Comparison of ENCODE assay signal across 8 mouse cellular contexts in genomic region chr19:7019191-7019590, GRCm38 (mm10). TPM values are rescaled to one million over a fixed set of nuclear protein-coding genes. Genes with fewer than 3 reads are reported as not detected.
DNase-seq lines count a peak whose midpoint lies in the region; ATAC-seq and TF ChIP-seq lines count a peak whose summit lies in the region.

TSS of gene Fermt3 (minus strand) at chr19:7019469.

- H3K9ac ChIP-seq in intestine, embryonic 14.5 days (ENCODE audit: low read length), result no peak within 1 kb of the TSS

- H3K36me3 ChIP-seq in intestine, embryonic 14.5 days (ENCODE audit: control insufficient read depth, insufficient read depth, low read length), result peaks cover 58% of the 10 kb centered on the region

- TF ChIP-seq CTCF in cortical plate, adult 2 months (IDR thresholded peaks at IDR 0.05; ENCODE audit: extremely low read depth, insufficient read depth, low read length), result no peak

- intact Hi-C loops in left cerebral cortex, postnatal 14 days (cut with DNase I), result loop anchor here (5.0 kb wide), 1 partner anchor 87 kb away; the partner anchor contains the start of gene Kcnk4
- intact Hi-C loops in gastrocnemius, postnatal 36 days (cut with DNase I), result loop anchor here (5.0 kb wide), 1 partner anchor 87 kb away; the partner anchor contains the start of gene Kcnk4

- H3K9me3 ChIP-seq in intestine, embryonic 14.5 days (ENCODE audit: control insufficient read depth, low read length), result no peaks in the 10 kb centered on the region

- ATAC-seq in intestine, embryonic 14.5 days (replicated peaks; ENCODE audit: low FRiP score, low TSS enrichment, low read depth), result 0 out of 2 replicates have a peak, but pooled peaks have one; percentile 28
- ATAC-seq in megakaryocyte-erythroid progenitor cell, adult 5-6 weeks (replicated peaks; ENCODE audit: low FRiP score, low TSS enrichment, poor library complexity, severe bottlenecking), result peak; percentile 77

- DNase-seq in left cerebral cortex, postnatal 14 days (ENCODE audit: low spot score in 2 of 2), result peak; percentile 42 to 52
- DNase-seq in left cerebral cortex, adult 11 months (ENCODE audit: low spot score), result no peak
- DNase-seq in intestine, embryonic 14.5 days (ENCODE audit: low spot score), result no peak
- peak; percentile 86 for DNase-seq in thymus, postnatal 4 days
- DNase-seq in testis, postnatal 10 days (ENCODE audit: low spot score), result no peak
- no peak for DNase-seq in gastrocnemius, postnatal 36 days

- H3K4me2 ChIP-seq in intestine, embryonic 14.5 days (ENCODE audit: low read length), result no peak within 1 kb of the TSS

- no peak within 1 kb of the TSS; the same call in 1 of the 2 replicates for H3K4me3 ChIP-seq in cortical plate, adult 2 months (ENCODE audit: insufficient read depth, low read length)
- no peak within 1 kb of the TSS for H3K4me3 ChIP-seq in intestine, embryonic 14.5 days (ENCODE audit: low read depth, low read length)

- H3K27ac ChIP-seq in cortical plate, adult 2 months (ENCODE audit: insufficient read depth, low read length), result peak within 1 kb of the TSS; percentile 21
- no peak within 1 kb of the TSS for H3K27ac ChIP-seq in intestine, embryonic 14.5 days (ENCODE audit: low read depth)

- H3K27me3 ChIP-seq in intestine, embryonic 14.5 days (replicated peaks; ENCODE audit: control insufficient read depth, insufficient read depth, low read length), result no peaks in the 10 kb centered on the region

- 85% methylated on average over 5 of the region's 5 CpGs for WGBS in intestine, embryonic 14.5 days

- no peak for TF ChIP-seq POLR2A in cortical plate, adult 2 months (IDR thresholded peaks at IDR 0.05; ENCODE audit: extremely low read depth, insufficient read depth, low read length)

- H3K4me1 ChIP-seq in cortical plate, adult 2 months (ENCODE audit: control insufficient read depth, insufficient read depth, low read length), result no peaks in the 10 kb centered on the region
- no peaks in the 10 kb centered on the region for H3K4me1 ChIP-seq in intestine, embryonic 14.5 days (replicated peaks; ENCODE audit: control insufficient read depth, insufficient read depth, low read length)

RNA-seq across cellular contexts. Expression of gene Fermt3, which starts in this region (rescaled TPM):
- 1 to 10 TPM; 4.5 to 4.6 TPM for total RNA-seq in left cerebral cortex, postnatal 14 days (2021)
- polyA plus RNA-seq in cortical plate, adult 2 months (2012; rRNA removed), result 5.6 and 6.0 TPM in 2 replicates
- 7.0 and 7.3 TPM in 2 replicates for polyA plus RNA-seq in intestine, embryonic 14.5 days (2014; fragmentation: Nextera tagmentation; extraction: Ambion mirVana)
- 151 and 153 TPM in 2 replicates for total RNA-seq in megakaryocyte-erythroid progenitor cell, adult 5-6 weeks (2014; fragmentation: Nextera tagmentation)
- 220 and 247 TPM in 2 replicates for total RNA-seq in megakaryocyte-erythroid progenitor cell, adult 5-6 weeks (2017)
- total RNA-seq in gastrocnemius, postnatal 36 days (2021), result 1 to 10 TPM; 1.1 to 1.5 TPM

Comparison
In these comparisons a context has a peak if more than half of its experiments do, and no peak if none do; other contexts are left out.
1. RNA of gene Fermt3 (total RNA-seq): 151 to 247 TPM in megakaryocyte-erythroid progenitor cell, adult 5-6 weeks; 4.5 to 4.6 TPM in left cerebral cortex, postnatal 14 days and 1.1 to 1.5 TPM in gastrocnemius, postnatal 36 days; every median in the first group is over 10 times any median in the second.
2. DNase-seq: peak in left cerebral cortex, postnatal 14 days (2 of 2) and thymus, postnatal 4 days (single experiment); none in left cerebral cortex, adult 11 months (single experiment), intestine, embryonic 14.5 days (single experiment), testis, postnatal 10 days (single experiment) and gastrocnemius, postnatal 36 days (0 of 2).